Mouse (Mus musculus) embryo, embryonic 9.5 days (tissue): Measurements from ENCODE around the gene Pdzd7.
A peak's percentile ranks its signal among the peaks of the same experiment; 100 is the strongest.

Experiments used
- DNase-seq: peaks from one replicate; pipeline ENCODE4 v3.0.0-alpha.2; 2017; ENCODE audit errors: extremely low spot score

Pdzd7 gene

DNA sequence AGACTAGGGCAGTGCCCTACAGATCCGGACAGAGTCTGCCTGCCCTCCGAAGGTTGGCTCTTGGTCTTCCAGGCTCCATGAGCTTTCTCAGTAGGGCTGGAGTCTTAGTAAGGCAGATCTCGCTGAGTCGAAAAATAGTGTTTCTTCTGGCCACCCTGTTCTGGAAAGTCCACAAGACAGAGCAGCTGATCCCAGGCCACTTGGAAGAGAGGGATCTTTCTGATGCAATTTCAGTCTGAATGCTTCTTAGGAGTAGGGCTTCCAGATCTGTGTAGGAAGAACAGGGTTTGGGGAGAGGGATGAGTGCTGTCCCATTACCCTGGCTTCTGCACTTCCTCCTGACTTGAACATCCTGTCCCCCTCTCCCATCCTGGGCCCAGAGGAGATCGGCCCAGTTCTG is at the start of gene Pdzd7:
TSS of gene Pdzd7 (minus strand) at position 67 of the 400 bp plus-strand sequence.
- no peak for DNase-seq

- DNase-seq = peak; percentile 70
Measured at GRCm38 (mm10) chr19:45081841-45082550, 36.5 kb upstream of the Pdzd7 start.

DNA sequence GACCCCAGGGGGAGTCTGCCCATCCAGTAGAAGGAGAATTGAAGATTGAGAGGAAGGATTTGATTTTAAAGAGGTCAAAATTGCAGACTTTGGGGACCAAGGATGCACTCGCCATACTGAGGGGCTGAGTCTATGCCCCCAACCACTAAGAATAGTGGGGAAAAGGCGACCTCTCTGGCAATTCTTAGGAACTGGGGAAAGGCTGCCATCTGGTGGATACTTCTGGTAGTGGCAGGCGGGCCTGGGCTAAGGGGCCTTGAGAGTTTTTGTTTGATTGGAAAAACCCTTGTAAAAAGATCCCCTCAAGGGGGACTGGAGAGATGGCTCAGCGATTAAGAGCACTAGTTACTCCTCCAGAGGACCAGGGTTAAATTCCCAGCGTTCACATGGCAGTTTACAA is 35.8 kb upstream of the Pdzd7 start:
- peak; percentile 84 for DNase-seq

- no peak for DNase-seq
Measured at GRCm38 (mm10) chr19:45080711-45081110, 35.2 kb upstream of the Pdzd7 start.

DNA sequence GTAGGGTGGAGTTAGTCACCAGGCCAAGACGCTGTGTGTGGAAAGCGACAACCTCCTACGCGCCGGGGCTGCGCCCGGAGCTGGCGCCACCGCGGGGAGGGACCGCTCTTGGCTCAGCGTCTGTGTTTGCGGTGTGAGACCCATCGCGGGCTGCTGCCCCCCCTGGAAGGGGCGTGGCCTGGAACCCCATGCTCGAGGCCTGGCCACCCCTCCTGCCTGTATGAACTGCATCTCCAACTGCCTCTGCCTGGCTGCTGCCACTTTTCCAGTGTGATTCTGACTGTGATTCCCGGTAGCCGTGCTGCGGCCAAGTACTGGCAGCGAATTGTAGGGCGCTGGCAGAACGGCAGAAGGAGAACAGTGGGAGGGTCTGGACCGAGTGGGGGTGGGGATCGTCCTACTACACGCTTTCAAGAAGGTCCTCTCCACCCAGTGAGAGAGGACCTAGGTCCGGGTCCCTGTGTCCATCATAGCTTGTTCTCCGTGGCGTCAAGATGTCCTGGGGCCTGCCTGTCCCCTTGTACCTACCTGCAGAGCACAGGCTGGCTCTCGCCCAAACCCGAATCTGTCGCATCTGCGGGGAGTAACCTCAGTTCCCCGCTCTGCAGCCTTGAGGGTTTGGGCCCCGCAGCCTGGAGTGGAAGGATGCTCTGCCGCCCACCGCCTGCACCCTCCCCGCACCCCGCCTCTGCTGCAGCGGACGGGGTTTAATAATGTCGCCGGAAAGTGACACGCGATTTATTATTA is 34.4 kb upstream of the Pdzd7 start:
- peak; percentile 64 for DNase-seq

GRCm38 (mm10) chr19:45078971-45079764 is 33.7 kb upstream of the Pdzd7 start:
- DNase-seq = no peak

DNA sequence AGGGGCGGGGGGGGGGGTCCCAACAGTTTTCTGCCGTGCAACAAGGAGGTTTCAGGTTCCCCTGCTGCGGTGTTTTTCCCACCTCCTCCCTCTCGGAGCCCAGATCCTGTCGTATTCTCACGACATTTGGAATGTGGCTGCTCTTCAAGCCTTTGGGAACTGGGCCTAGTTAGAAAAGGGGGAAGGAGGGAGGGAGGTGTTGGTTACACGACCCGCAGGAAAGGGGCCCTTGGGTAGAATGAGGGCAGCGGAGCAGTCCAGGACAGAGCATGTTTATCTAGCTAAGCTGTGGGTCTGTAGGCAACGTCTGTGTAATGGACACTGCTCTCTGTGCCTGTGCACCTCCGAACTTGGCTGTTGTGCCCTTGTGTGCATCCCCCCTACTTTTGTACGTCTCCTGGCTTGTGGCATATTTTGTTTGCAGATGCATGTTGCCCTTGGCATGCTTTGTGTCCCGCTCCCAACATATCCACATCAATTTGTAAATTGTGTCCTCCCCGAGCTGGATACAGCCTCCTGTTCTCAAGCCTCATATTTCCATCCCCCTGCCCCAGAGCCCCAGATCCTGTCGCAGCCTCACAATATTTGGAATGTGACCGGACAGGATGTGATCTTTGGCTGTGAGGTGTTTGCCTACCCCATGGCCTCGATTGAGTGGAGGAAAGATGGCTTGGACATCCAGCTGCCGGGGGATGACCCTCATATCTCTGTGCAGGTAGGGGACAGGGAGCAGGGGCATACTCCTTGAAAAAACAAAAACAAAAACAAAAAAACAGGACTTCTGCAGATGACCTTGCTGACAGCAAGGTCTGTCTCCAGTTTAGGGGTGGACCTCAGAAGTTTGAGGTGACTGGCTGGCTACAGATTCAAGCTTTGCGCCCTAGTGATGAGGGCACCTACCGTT is 32.5 kb upstream of the Pdzd7 start:
- no peak for DNase-seq

DNA sequence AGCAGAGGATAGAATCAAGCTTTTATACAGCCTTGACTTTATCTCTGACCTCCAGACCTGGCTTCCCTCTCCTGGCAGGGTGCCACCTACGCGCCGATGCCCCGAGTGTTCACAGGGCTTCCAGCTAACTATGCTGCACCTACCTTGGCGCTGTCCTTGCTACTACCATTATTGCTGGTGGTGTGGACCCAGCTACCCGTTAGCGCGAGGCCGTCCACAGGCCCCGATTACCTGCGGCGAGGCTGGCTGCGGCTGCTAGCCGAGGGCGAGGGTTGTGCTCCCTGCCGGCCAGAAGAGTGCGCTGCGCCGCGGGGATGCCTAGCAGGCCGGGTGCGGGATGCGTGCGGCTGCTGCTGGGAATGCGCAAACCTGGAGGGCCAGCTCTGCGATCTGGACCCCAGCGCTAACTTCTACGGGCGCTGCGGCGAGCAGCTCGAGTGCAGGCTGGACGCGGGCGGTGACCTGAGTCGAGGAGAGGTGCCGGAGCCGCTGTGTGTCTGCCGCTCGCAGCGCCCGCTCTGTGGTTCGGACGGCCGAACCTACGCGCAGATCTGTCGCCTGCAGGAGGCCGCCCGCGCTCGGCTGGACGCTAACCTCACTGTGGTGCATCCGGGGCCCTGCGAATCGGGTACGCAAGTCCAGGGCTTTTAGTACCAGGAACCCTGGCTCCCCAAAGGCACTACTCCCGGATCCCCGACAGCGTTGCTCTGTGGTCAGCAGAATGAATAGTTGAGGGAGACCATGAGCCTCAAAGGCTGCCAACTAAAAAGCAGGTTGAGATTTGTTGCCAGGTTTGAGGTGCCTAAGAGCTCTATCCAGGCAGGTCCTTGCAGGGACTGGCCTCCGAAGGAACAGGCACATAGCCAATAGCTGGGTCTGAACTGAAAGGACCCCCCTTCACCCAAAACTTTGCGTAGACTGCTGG is 31.3 kb upstream of the Pdzd7 start:
- peak; percentile 68 for DNase-seq

- DNase-seq = no peak
Measured at GRCm38 (mm10) chr19:45076036-45076575, 30.6 kb upstream of the Pdzd7 start.

GRCm38 (mm10) chr19:45075323-45076035 is 30.0 kb upstream of the Pdzd7 start:
- no peak for DNase-seq

DNA sequence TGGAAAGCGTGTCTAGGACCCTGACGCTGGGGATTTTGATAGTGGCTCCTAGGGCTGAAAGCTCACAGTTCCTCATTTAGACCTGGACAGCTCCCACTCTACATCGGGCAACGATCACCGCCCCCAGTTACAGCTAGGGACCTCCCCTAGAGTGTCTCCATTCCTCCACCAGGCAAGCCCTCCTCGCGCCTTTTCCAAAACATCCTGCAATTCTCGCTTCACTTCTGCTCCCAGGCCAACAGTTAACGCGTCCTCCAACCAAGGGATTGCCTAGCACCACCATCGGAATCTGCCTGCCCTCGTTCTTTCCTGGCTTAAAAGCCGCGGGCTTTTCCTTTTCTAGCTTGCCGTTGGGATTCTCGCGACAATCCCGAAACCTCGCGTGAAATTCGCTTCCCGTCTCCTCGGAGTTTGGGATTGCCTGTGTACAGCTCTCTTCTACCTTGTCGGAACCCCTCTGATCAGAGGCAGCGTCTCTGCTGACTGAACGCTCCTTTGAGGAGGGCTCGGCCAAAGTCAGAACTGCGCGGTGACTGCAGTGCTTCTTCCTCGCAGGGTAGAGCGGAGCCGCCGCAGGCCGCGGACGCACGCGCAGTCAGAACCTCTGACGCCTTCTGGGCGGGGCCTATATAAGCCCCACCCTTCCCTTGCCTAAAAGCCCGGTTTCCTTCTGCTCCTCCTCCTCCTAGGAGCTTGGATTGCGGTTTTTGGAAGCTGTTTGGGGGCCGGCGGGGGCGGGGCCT is 29.2 kb upstream of the Pdzd7 start, which contains the start of gene Kazald1:
TSS of gene Kazald1 (plus strand) at position 662 of the 743 bp plus-strand sequence.
- peak; percentile 93 for DNase-seq

DNA sequence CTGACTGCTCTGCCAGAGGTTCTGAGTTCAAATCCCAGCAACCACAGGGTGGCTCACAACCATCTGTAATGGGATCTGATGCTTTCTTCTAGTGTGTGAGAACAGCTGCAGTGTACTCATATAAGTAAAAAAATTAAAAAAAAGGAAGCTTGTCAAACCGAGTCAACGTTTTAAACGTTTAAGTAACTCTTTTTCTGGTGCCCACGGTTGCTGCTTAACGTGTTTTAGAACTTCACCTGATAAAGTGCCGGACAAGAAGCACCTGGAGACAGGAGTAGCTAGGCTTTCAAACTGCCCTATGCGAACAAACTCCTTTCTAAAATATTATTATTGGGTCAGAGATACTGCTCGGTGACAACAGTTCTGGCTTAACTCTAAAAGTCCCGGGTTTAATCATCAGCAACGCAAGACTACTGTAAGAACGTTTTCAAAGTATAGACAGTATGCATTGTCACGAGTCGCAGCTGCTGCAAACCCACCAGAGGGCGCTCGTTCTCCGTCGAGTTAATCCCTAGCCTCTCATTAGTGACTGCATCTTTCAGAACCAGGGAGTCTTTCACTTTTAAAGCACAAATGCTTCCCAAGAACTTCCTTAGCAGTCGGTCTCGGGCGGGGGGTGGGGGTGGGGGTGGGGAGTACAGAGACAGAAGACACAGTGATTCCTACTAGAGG is 28.5 kb upstream of the Pdzd7 start:
- DNase-seq = peak; percentile 73

DNA sequence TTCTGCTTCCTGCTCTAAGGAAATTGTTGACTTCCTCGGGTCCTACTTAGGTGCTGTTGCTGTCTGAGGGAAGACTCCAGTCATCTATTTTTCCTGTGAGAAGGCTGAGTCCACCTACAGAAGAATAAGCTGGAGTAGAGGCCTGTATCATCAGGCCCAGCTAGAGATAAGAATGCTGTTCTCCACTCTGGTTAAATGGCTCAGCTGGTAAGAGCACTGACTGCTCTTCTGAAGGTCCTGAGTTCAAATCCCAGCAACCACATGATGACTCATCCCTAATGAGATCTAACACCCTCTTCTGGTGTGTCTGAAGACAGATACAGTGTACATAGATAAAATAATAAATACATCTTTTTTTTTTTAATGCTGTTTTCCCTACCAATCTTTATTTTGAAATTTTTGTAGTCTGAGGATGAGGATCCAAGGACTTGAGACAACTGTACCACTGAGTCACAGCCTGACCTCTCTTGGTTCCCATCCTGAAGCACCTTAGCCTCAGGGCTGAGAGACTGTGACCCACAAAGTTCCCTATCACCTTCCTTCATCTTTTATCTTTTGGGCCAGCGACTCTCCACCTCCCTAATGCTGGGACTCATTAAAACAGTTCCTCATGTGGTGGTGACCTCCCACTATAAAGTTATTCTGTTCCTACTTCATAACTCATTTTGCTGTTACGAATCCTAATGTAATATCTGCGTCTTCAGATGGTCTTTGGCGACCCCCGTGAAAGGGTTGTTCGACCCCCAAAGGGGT is 22.4 kb upstream of the Pdzd7 start:
- no peak for DNase-seq

- no peak for DNase-seq
Measured at GRCm38 (mm10) chr19:45067170-45067569, 21.7 kb upstream of the Pdzd7 start.

DNA sequence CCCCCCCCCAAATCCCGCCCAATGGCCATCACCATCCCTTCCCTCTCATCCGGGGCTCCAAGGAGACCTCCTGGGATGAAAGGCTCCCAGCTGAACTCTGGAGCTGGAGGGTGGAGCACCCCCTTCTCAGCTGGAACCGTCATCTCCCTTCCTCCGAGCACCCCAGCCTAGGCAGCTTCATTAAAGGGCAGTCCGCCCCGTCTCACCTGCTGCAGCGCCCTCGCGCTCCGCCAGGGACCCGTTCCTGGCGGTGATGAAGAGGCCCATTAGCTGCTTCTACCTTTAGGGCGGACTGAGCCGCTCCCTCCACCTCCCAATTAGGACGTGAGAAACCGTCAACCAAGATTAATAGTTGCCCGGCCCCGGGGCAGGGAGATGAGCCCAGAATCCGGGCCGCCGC is 19.7 kb upstream of the Pdzd7 start:
- no peak for DNase-seq

DNA sequence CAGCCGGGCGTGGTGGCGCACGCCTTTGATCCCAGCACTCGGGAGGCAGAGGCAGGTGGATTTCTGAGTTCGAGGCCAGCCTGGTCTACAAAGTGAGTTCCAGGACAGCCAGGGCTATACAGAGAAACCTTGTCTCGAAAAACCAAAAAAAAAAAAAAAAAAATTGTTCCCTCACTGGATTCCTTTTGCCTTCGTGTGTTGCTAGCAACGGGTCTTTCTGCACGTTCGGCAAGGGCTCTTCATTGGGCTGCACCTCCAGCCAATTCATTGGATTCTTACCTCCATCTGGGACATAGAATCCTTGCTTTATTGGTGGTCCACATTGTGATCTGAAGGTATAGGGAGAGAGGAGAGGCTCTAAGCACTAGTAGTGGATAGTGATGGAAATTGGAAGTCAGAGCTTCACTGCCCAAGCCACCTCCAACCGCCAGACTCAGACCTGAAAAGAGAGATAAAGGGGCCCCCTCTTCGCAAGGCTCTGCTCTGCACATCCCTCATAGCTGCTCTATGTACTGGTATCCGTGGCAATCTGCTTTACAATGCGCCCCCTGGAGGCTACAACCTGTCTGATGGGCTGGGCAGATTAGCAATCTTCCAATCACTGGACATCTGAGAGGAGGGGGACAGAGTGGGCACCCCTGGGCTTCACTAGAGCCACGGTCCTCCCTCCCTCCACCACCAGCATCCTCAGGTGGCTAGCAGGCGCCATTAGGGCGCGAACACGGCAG is 18.2 kb upstream of the Pdzd7 start:
- DNase-seq = peak; percentile 57

DNA sequence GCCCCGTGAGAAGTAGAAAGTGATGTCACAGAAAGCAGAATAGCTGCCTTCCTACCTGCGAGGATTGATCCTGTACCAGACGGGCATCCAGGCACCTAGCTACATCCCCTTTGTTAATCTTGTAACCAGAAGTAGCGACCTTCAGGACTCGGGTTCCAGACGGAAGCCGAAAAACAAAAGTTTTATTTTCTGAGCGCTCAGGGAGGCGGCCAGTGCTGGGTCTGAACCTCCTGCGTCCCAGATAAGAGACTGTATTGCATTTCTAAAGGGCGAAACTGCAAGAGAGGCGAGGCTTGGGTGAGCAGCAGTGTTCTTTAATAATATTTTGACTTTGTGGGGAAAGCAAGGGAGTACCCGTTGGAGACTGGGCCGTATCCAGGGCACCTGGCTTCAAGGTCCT is 13.3 kb upstream of the Pdzd7 start:
- no peak for DNase-seq
